Mouse (Mus musculus): Measurements from ENCODE around the gene Ypel4. TPM values are rescaled to one million over a fixed set of nuclear protein-coding genes. Genes with fewer than 3 reads are reported as not detected.

The Ypel4 gene
- total RNA-seq, 1 experiment, result 0.89 TPM

DNA sequence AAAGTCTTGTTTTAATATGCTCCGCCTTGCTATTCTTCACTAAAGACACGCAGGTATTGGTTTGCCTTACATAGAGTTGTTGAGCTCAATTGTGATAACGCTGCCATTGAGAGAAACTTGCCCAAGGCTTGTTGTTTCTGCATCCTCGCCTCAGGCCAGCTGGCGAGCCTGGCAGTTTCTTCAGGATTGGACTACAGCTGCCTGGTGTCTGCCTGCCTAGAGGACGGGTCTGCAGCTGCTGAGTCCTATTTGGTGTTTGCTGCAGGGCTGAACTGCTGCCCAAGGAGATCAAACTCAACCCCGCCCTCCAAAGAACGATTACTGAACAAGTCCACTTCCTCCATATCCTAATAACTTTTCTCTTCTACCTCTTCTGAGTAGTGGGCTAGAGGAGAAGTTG, 26.9 kb downstream of the Ypel4 start:
- no peaks in the 10 kb centered on the region for H3K9me3 ChIP-seq (ENCODE audit: control insufficient read depth, insufficient read depth, low read depth, low read length)
- H3K4me3 ChIP-seq (ENCODE audit: insufficient read depth in 1 of 2, low read depth in 1 of 2, low read length in 2 of 2, poor library complexity in 1 of 2, severe bottlenecking in 1 of 2), result no peak overlapping the region
- DNase-seq (ENCODE audit: low read depth, low spot score), result no peak
- H3K36me3 ChIP-seq (ENCODE audit: control insufficient read depth, insufficient read depth, low read length, poor library complexity, severe bottlenecking), result no peaks in the 10 kb centered on the region
- H3K9ac ChIP-seq (ENCODE audit: insufficient read depth, low read depth, low read length, poor library complexity, severe bottlenecking), result no peak overlapping the region
- in situ Hi-C loops (cut with MboI; ENCODE audit: low sequenced_read_pairs in 2 of 2, unreplicated experiment in 2 of 2), result no loop called here
- TF ChIP-seq CHD2 (IDR thresholded peaks at IDR 0.05; ENCODE audit: low read depth, low read length) (no peak), MAFK (IDR thresholded peaks at IDR 0.05; ENCODE audit: insufficient read depth, low read depth, low read length) (no peak), ZNF384 (IDR thresholded peaks at IDR 0.05; ENCODE audit: low read depth, low read length) (no peak), ZC3H11A (IDR thresholded peaks at IDR 0.05; ENCODE audit: borderline replicate concordance, low read depth, low read length) (no peak), HCFC1 (IDR thresholded peaks at IDR 0.05; ENCODE audit: borderline replicate concordance, insufficient read depth, low read length) (no peak)
- H3K4me1 ChIP-seq (ENCODE audit: control insufficient read depth in 2 of 2, insufficient read depth in 2 of 2, low read length in 2 of 2, poor library complexity in 1 of 2), result peaks cover 2 to 14% of the 10 kb centered on the region in 2 experiments
- no peak overlapping the region for H3K27ac ChIP-seq (ENCODE audit: insufficient read depth, low read depth, low read length, poor library complexity, severe bottlenecking)

GRCm38 (mm10) chr2:84761309-84761708, 27.5 kb downstream of the Ypel4 start:
- Histone ChIP-seq H3K27ac (ENCODE audit: insufficient read depth, low read depth, low read length, poor library complexity, severe bottlenecking) (no peak overlapping the region), H3K9me3 (ENCODE audit: control insufficient read depth, insufficient read depth, low read depth, low read length) (no peaks in the 10 kb centered on the region), H3K9ac (ENCODE audit: insufficient read depth, low read depth, low read length, poor library complexity, severe bottlenecking) (no peak overlapping the region), H3K36me3 (ENCODE audit: control insufficient read depth, insufficient read depth, low read length, poor library complexity, severe bottlenecking) (no peaks in the 10 kb centered on the region), H3K4me3 (ENCODE audit: insufficient read depth in 1 of 2, low read depth in 1 of 2, low read length in 2 of 2, poor library complexity in 1 of 2, severe bottlenecking in 1 of 2) (no peak overlapping the region), H3K4me1 (ENCODE audit: control insufficient read depth in 2 of 2, insufficient read depth in 2 of 2, low read length in 2 of 2, poor library complexity in 1 of 2) (peaks cover 2 to 14% of the 10 kb centered on the region in 2 experiments)
- no peak for TF ChIP-seq ZC3H11A (IDR thresholded peaks at IDR 0.05; ENCODE audit: borderline replicate concordance, low read depth, low read length)
- in situ Hi-C loops (cut with MboI; ENCODE audit: low sequenced_read_pairs in 2 of 2, unreplicated experiment in 2 of 2), result no loop called here
- no peak for DNase-seq (ENCODE audit: low read depth, low spot score)

- peaks cover 2 to 14% of the 10 kb centered on the region in 2 experiments; a peak in 3 of 4 replicates for H3K4me1 ChIP-seq (ENCODE audit: control insufficient read depth in 2 of 2, insufficient read depth in 2 of 2, low read length in 2 of 2, poor library complexity in 1 of 2)
- H3K36me3 ChIP-seq (ENCODE audit: control insufficient read depth, insufficient read depth, low read length, poor library complexity, severe bottlenecking), result no peaks in the 10 kb centered on the region
- H3K9me3 ChIP-seq (ENCODE audit: control insufficient read depth, insufficient read depth, low read depth, low read length), result no peaks in the 10 kb centered on the region
- DNase-seq (ENCODE audit: low read depth, low spot score), result no peak
- in situ Hi-C loops (cut with MboI; ENCODE audit: low sequenced_read_pairs in 2 of 2, unreplicated experiment in 2 of 2), result no loop called here
- H3K27ac ChIP-seq (ENCODE audit: insufficient read depth, low read depth, low read length, poor library complexity, severe bottlenecking), result no peak overlapping the region
- no peak overlapping the region for H3K9ac ChIP-seq (ENCODE audit: insufficient read depth, low read depth, low read length, poor library complexity, severe bottlenecking)
- TF ChIP-seq MAFK (IDR thresholded peaks at IDR 0.05; ENCODE audit: insufficient read depth, low read depth, low read length) (no peak), ZC3H11A (IDR thresholded peaks at IDR 0.05; ENCODE audit: borderline replicate concordance, low read depth, low read length) (no peak), ZNF384 (IDR thresholded peaks at IDR 0.05; ENCODE audit: low read depth, low read length) (no peak), CHD2 (IDR thresholded peaks at IDR 0.05; ENCODE audit: low read depth, low read length) (no peak), HCFC1 (IDR thresholded peaks at IDR 0.05; ENCODE audit: borderline replicate concordance, insufficient read depth, low read length) (no peak)
- H3K4me3 ChIP-seq (ENCODE audit: insufficient read depth in 1 of 2, low read depth in 1 of 2, low read length in 2 of 2, poor library complexity in 1 of 2, severe bottlenecking in 1 of 2), result no peak overlapping the region
Observed at GRCm38 (mm10) chr2:84761840-84762239, 28.0 kb downstream of the Ypel4 start.

DNA sequence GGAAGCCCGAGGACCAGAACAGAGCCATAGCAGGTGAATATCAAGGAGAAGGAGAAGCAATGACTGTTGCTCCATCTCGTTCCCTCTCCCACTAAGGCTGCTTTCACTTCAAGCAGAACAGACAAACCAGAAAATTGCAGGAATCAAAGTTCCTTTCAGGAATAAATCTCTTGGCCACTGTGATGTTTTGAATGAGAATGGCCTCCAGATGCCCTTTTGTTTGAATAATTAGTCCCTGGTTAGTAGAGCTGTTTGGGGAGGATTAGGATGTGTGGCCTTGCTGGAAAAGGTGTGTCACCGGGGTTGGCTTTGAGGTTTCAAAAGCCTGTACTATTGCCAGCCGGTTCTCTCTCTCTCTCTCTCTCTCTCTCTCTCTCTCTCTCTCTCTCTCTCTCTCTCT, 28.4 kb downstream of the Ypel4 start:
- H3K4me3 ChIP-seq (ENCODE audit: insufficient read depth in 1 of 2, low read depth in 1 of 2, low read length in 2 of 2, poor library complexity in 1 of 2, severe bottlenecking in 1 of 2), result no peak overlapping the region
- no peaks in the 10 kb centered on the region for H3K36me3 ChIP-seq (ENCODE audit: control insufficient read depth, insufficient read depth, low read length, poor library complexity, severe bottlenecking)
- peak; percentile 63 for DNase-seq (ENCODE audit: low read depth, low spot score)
- H3K27ac ChIP-seq (ENCODE audit: insufficient read depth, low read depth, low read length, poor library complexity, severe bottlenecking), result no peak overlapping the region
- H3K4me1 ChIP-seq (ENCODE audit: control insufficient read depth in 2 of 2, insufficient read depth in 2 of 2, low read length in 2 of 2, poor library complexity in 1 of 2), result peaks cover 2 to 12% of the 10 kb centered on the region in 2 experiments; a peak in 3 of 4 replicates
- no peak overlapping the region for H3K9ac ChIP-seq (ENCODE audit: insufficient read depth, low read depth, low read length, poor library complexity, severe bottlenecking)
- H3K9me3 ChIP-seq (ENCODE audit: control insufficient read depth, insufficient read depth, low read depth, low read length), result no peaks in the 10 kb centered on the region
- in situ Hi-C loops (cut with MboI; ENCODE audit: low sequenced_read_pairs in 2 of 2, unreplicated experiment in 2 of 2), result no loop called here
- TF ChIP-seq MAFK (IDR thresholded peaks at IDR 0.05; ENCODE audit: insufficient read depth, low read depth, low read length), result no peak
- no peak for TF ChIP-seq ZC3H11A (IDR thresholded peaks at IDR 0.05; ENCODE audit: borderline replicate concordance, low read depth, low read length)
- no peak for TF ChIP-seq HCFC1 (IDR thresholded peaks at IDR 0.05; ENCODE audit: borderline replicate concordance, insufficient read depth, low read length)
- no peak for TF ChIP-seq ZNF384 (IDR thresholded peaks at IDR 0.05; ENCODE audit: low read depth, low read length)
- no peak for TF ChIP-seq CHD2 (IDR thresholded peaks at IDR 0.05; ENCODE audit: low read depth, low read length)

GRCm38 (mm10) chr2:84762818-84763217, 29.0 kb downstream of the Ypel4 start:
- no peak overlapping the region for H3K9ac ChIP-seq (ENCODE audit: insufficient read depth, low read depth, low read length, poor library complexity, severe bottlenecking)
- H3K4me1 ChIP-seq (ENCODE audit: control insufficient read depth in 2 of 2, insufficient read depth in 2 of 2, low read length in 2 of 2, poor library complexity in 1 of 2), result peaks cover 2 to 11% of the 10 kb centered on the region in 2 experiments; a peak in 3 of 4 replicates
- no peak overlapping the region for H3K27ac ChIP-seq (ENCODE audit: insufficient read depth, low read depth, low read length, poor library complexity, severe bottlenecking)
- no peaks in the 10 kb centered on the region for H3K9me3 ChIP-seq (ENCODE audit: control insufficient read depth, insufficient read depth, low read depth, low read length)
- TF ChIP-seq CHD2 (IDR thresholded peaks at IDR 0.05; ENCODE audit: low read depth, low read length) (no peak), MAFK (IDR thresholded peaks at IDR 0.05; ENCODE audit: insufficient read depth, low read depth, low read length) (no peak), ZNF384 (IDR thresholded peaks at IDR 0.05; ENCODE audit: low read depth, low read length) (no peak), ZC3H11A (IDR thresholded peaks at IDR 0.05; ENCODE audit: borderline replicate concordance, low read depth, low read length) (no peak), HCFC1 (IDR thresholded peaks at IDR 0.05; ENCODE audit: borderline replicate concordance, insufficient read depth, low read length) (no peak)
- H3K36me3 ChIP-seq (ENCODE audit: control insufficient read depth, insufficient read depth, low read length, poor library complexity, severe bottlenecking), result no peaks in the 10 kb centered on the region
- DNase-seq (ENCODE audit: low read depth, low spot score), result no peak
- no peak overlapping the region for H3K4me3 ChIP-seq (ENCODE audit: insufficient read depth in 1 of 2, low read depth in 1 of 2, low read length in 2 of 2, poor library complexity in 1 of 2, severe bottlenecking in 1 of 2)
- in situ Hi-C loops (cut with MboI; ENCODE audit: low sequenced_read_pairs in 2 of 2, unreplicated experiment in 2 of 2), result no loop called here

All from ES-E14 (cell line).